Mouse (Mus musculus): ENCODE data around the gene Syne1. TPM values are rescaled to one million over a fixed set of nuclear protein-coding genes. Genes with fewer than 3 reads are reported as not detected.

Syne1 gene
- total RNA-seq, 4 experiments from 2014 or later, result 289 to 355 (median 322) TPM

- no peak for DNase-seq (ENCODE audit: low spot score in 2 of 2)
Observed at GRCm38 (mm10) chr10:5163286-5163685, 388.0 kb downstream of the Syne1 start.

- DNase-seq (ENCODE audit: low spot score in 2 of 2), result no peak
Observed at GRCm38 (mm10) chr10:5161394-5161872, 389.8 kb downstream of the Syne1 start.

- no peak for DNase-seq (ENCODE audit: low spot score in 2 of 2)
Observed at GRCm38 (mm10) chr10:5159679-5160078, 391.6 kb downstream of the Syne1 start.

- no peak for DNase-seq (ENCODE audit: low spot score in 2 of 2)
Observed at GRCm38 (mm10) chr10:5153047-5153446, 398.2 kb downstream of the Syne1 start.

- no peak for DNase-seq (ENCODE audit: low spot score in 2 of 2)
Observed at GRCm38 (mm10) chr10:5141471-5141870, 409.8 kb downstream of the Syne1 start.

- no peak for DNase-seq (ENCODE audit: low spot score in 2 of 2)
Observed at GRCm38 (mm10) chr10:5139932-5140264, 411.4 kb downstream of the Syne1 start.

GRCm38 (mm10) chr10:5139246-5139931 lies 411.9 kb downstream of the Syne1 start:
- DNase-seq (ENCODE audit: low spot score in 2 of 2), result no peak

- DNase-seq (ENCODE audit: low spot score in 2 of 2), result no peak
Observed at GRCm38 (mm10) chr10:5132050-5132449, 419.2 kb downstream of the Syne1 start.

- DNase-seq (ENCODE audit: low spot score in 2 of 2), result no peak
Observed at GRCm38 (mm10) chr10:5130495-5130894, 420.8 kb downstream of the Syne1 start.

GRCm38 (mm10) chr10:5124757-5125156 lies 426.5 kb downstream of the Syne1 start:
- DNase-seq (ENCODE audit: low spot score in 2 of 2), result no peak

- no peak for DNase-seq (ENCODE audit: low spot score in 2 of 2)
Observed at GRCm38 (mm10) chr10:5116720-5117119, 434.6 kb downstream of the Syne1 start.

GRCm38 (mm10) chr10:5116155-5116554 lies 435.1 kb downstream of the Syne1 start:
- DNase-seq (ENCODE audit: low spot score in 2 of 2), result no peak

GRCm38 (mm10) chr10:5110773-5111172 lies 440.5 kb downstream of the Syne1 start:
- no peak for DNase-seq (ENCODE audit: low spot score in 2 of 2)

- DNase-seq (ENCODE audit: low spot score in 2 of 2), result no peak
Observed at GRCm38 (mm10) chr10:5097754-5098137, 453.5 kb downstream of the Syne1 start.

GRCm38 (mm10) chr10:5096996-5097753 lies 454.1 kb downstream of the Syne1 start:
- peak in 1 of 2 experiments; percentile 22 for DNase-seq (ENCODE audit: low spot score in 2 of 2)

- no peak for DNase-seq (ENCODE audit: low spot score in 2 of 2)
Observed at GRCm38 (mm10) chr10:5089133-5089532, 462.1 kb downstream of the Syne1 start.

- DNase-seq (ENCODE audit: low spot score in 2 of 2), result no peak
Observed at GRCm38 (mm10) chr10:5087336-5087735, 463.9 kb downstream of the Syne1 start.

GRCm38 (mm10) chr10:5086329-5086728 lies 465.0 kb downstream of the Syne1 start:
- DNase-seq (ENCODE audit: low spot score in 2 of 2), result no peak

GRCm38 (mm10) chr10:5085792-5086191 lies 465.5 kb downstream of the Syne1 start:
- no peak for DNase-seq (ENCODE audit: low spot score in 2 of 2)

GRCm38 (mm10) chr10:5083716-5084115 lies 467.6 kb downstream of the Syne1 start:
- no peak for DNase-seq (ENCODE audit: low spot score in 2 of 2)

- DNase-seq (ENCODE audit: low spot score in 2 of 2), result no peak
Observed at GRCm38 (mm10) chr10:5079945-5080468, 471.3 kb downstream of the Syne1 start.

GRCm38 (mm10) chr10:5075724-5076123 lies 475.6 kb downstream of the Syne1 start:
- DNase-seq (ENCODE audit: low spot score in 2 of 2), result no peak

- DNase-seq (ENCODE audit: low spot score in 2 of 2), result no peak
Observed at GRCm38 (mm10) chr10:5072054-5072453, 479.2 kb downstream of the Syne1 start.
